Mouse (Mus musculus): ENCODE measurements around the gene Cyfip2.

Cyfip2 gene

GRCm38 (mm10) chr11:46177246-46178043 is 135.2 kb downstream of the Cyfip2 start:
- DNase-seq, result no peak

GRCm38 (mm10) chr11:46176155-46176554 is 136.5 kb downstream of the Cyfip2 start:
- no peak for DNase-seq

- DNase-seq, result no peak
These were observed 140.5 kb downstream of the Cyfip2 start for GRCm38 (mm10) chr11:46172128-46172527.

- DNase-seq, result no peak
These were observed 142.8 kb downstream of the Cyfip2 start for GRCm38 (mm10) chr11:46169908-46170307.

GRCm38 (mm10) chr11:46168506-46168905 is 144.2 kb downstream of the Cyfip2 start:
- no peak for DNase-seq

GRCm38 (mm10) chr11:46165866-46166585 is 146.6 kb downstream of the Cyfip2 start, which contains the start of gene Nipal4:
Gene Nipal4 (minus strand): TSS chr11:46166508.
- peak in 1 of 2 experiments; percentile 13 for DNase-seq

- DNase-seq, result no peak
These were observed 155.2 kb downstream of the Cyfip2 start for GRCm38 (mm10) chr11:46157462-46157861.

GRCm38 (mm10) chr11:46156945-46157344 is 155.7 kb downstream of the Cyfip2 start:
- DNase-seq, result no peak

GRCm38 (mm10) chr11:46146619-46147018 is 166.0 kb downstream of the Cyfip2 start:
- no peak for DNase-seq

GRCm38 (mm10) chr11:46145163-46145875 is 167.3 kb downstream of the Cyfip2 start:
- no peak for DNase-seq
